Mouse (Mus musculus): ENCODE results near the gene Tmem171.

The Tmem171 gene

GRCm38 (mm10) chr13:98647775-98648568 lies 46.7 kb downstream of the Tmem171 start:
- DNase-seq (ENCODE audit: low spot score), result no peak

- DNase-seq (ENCODE audit: low spot score), result no peak
Observed at GRCm38 (mm10) chr13:98638507-98639166, 56.0 kb downstream of the Tmem171 start.

GRCm38 (mm10) chr13:98637145-98637544 lies 57.5 kb downstream of the Tmem171 start, which contains the start of gene Tmem174:
Gene Tmem174, minus strand, starts transcription at chr13:98637410.
- DNase-seq (ENCODE audit: low spot score), result no peak

DNA sequence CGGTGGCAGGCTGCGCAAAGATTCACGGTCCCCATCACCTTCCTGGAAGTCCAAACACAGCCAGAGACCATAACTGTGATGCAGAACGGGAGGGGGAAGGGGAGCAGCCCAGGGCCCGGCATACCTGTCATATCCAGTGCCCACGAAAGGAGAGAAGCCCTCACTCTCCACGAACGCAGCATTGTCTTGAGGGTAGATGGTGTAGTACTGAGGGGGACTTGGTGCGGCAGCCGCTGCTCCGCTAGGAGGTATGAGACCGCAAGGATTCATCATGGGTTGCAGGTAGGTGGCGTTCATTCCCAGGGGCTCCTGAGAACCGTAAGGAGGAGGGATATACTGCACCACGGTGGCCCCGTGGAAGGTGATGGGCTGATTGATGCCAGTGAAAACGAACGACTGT lies 58.1 kb downstream of the Tmem171 start:
- DNase-seq (ENCODE audit: low spot score), result no peak

Measured in urinary bladder, postnatal 10 days (tissue).